Mouse (Mus musculus) frontal cortex, adult 2 months (tissue): Measurements from ENCODE around the gene Pecam1. TPM values are rescaled to one million over a fixed set of nuclear protein-coding genes. Genes with fewer than 3 reads are reported as not detected.
"Not testable (repeated sequence)": the region's sequence is repeated elsewhere in the genome, so short reads cannot be mapped to it uniquely, and the experiment has no call there.

ENCODE experiments used
- DNase-seq, 2 experiments: peaks; one replicate each; pipeline ENCODE4 v3.0.0; 2022; ENCODE audit warnings: low spot score in 1 of 2; ENCODE audit errors: extremely low spot score in 1 of 2
- polyA plus RNA-seq: library from polyadenylated mRNA; depleted of rRNA; stranded (reverse); fragments of >200 nt; gene quantifications from 2 replicates; pipeline ENCODE4 v1.2.3, GENCODE M21; 2012

Gene Pecam1
- polyA plus RNA-seq, 1 experiment = 20.1 TPM

DNA sequence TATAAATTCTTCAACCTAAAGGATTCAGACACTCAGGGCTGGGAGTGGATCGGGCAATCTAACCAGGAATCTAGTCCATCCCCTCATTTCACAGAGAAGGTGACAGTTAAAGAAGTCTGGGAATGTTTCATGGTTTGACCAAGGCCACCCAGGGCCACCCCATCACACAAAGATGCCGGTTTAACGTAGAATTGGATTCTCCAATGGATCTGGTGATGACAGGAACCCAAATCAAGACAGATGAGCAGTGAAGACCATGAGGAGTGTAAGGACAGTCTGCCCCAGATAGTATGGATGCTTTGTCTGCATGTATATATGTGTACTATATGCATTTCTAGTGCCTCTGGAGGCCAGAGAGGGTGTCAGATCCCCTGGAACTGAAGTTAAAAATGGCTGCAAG lies 80.2 kb downstream of the Pecam1 start:
- no peak for DNase-seq

DNA sequence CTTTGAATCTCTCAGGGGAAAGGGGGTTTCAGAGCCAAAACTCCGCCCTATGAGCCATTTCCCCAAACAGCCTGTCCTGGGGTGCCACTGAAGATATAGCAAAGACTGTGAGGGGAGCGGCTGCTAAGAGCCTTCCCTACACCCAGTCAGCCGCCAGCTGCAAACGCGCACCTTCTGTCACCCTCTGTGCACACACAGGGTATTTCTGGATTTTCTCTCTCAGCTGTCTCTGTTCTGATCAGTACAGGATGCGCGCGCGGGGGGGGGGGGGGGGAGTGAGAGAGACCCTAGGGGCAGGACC lies 80.6 kb downstream of the Pecam1 start:
- no peak for DNase-seq

DNA sequence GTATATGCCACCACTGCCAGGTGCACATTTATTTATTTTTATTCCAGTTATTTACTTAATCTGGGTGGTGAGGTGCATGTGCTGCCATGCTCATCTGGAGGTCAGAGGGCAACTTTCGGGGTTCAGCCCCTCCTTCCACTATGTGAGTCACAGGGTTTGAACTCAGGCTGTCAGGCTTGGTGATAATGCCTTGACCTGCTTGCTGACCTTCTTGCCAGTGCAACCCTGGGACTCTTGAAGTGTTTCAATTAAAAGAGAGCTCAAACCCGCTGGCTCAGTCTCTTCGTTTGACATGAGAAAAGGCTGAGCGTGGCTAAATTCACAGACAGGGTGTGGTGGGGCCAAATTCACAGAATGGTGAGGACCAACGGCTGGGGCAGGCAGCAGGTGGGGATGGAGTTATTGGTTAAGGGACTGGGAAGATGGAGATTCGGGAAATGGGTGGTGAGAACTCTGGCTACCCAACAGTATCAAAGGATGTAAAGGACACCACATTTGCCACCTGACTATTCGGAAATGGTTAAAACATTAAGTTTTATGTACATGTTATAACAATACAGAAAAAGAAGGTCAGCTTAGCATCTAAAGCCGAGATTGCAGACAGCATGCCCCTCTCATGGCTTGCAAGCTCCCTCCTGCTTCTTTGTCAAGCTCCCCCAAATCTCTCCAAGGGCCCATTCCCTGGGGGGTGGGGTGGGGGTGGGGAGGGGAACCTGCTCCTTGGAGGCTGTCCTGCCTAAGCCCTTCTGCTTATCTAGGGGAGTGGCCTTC lies 81.1 kb downstream of the Pecam1 start:
- no peak for DNase-seq

DNA sequence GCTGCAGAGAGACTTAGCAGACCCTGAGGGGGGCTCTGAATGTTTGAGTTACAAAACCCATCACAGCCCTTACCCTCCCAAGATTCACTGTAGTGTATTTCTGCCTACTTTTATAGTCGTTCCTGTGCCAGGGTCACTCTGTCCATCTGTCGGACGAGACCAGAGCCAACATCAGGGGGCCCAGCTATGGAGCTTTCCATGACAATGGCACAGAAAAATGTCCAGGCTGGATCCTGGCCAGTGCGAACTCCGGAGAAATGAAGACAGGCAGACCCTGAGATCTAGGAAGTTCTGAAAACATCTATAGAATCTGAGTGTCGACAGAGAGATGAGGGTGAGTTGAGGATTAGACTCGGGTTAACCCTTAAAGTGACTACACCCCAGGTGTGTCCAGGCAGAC lies 82.1 kb downstream of the Pecam1 start:
- no peak for DNase-seq

DNA sequence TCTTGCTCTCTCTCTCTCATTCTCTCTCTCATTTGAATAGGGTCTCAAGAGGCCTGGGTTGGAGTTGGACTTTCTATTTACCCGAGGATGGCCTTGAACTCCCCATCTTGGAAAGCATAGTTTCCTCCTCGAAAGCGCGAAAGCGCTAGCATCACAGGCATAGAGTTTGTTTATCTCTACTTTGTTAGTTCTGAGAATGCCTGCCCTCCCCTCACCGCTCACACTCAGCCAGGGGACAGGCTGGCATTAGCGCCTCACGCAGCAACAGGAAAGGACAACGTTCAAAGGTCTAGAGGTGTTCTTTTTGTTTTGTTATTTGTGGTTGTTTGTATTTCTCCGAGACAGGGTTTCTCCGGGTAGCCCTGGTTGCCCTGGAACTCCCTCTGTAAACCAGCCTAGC lies 82.6 kb downstream of the Pecam1 start:
- no peak for DNase-seq

DNA sequence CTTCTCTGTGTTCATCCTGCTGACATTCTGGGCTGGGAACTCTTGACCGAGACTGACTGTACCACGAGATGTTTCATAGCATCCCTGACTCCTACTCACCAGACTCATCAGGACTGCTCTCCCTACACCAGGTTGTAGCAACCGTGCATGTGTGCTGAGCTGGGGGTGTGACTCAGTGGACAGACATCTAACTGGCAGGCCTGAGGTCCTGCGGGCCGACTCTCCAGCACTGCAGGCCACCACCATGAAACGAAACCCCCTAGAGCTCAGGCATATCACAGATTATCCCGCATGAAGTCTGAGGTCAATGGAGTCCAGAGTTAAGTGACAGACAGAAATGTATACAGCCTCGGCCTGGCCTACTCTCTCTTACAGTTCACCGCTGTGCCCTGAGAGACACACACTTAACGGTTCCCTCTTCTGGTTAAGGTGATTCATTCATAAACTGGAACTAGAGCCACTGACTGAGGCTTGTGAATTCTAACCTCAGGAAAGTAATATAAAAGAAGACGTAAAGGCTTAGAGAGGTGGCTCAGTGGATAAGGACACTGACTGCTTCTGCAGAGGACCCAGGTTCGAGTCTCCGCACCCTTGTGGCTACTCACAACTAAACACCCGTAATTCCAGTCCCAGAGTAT lies 83.8 kb downstream of the Pecam1 start:
- DNase-seq = no peak

DNA sequence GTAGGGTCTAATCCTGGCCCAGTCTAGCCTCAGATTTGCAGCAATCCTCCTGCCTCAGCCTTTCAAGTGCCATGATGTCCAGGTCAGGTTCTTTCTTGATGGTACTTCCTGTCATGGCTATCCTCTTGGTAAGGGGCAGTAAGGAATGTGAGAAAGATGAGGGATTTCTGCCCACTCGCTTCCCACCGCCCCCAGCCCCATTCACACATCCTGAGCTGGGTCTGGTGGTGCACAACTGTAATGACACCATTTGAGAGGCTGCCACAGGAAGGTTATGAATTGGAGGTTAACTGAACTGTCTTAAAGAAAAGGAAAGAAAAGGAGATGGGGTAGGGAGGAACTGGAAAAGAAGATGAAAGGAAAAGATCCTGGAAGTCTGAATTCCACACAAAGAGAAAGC lies 84.6 kb downstream of the Pecam1 start:
- DNase-seq = no peak

DNA sequence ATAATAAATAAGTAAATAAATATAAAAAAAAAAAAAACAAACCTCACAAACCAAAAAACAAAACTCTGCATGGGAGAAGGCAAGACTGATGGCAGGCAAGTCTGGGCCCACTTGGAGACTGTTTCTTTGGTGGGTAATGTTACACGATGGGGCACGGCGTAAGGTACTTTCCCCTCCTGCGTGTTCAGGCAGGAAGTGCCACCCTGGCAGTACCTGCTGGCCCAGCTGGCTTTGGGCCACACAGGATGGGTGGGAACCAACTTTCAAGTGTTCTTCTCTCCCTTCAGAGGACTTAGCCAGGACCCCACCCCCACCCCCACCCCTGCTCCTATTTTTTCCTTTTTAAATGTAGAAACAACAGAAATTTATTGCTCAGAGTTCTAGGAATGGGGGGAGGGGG lies 85.1 kb downstream of the Pecam1 start:
- DNase-seq = no peak

DNA sequence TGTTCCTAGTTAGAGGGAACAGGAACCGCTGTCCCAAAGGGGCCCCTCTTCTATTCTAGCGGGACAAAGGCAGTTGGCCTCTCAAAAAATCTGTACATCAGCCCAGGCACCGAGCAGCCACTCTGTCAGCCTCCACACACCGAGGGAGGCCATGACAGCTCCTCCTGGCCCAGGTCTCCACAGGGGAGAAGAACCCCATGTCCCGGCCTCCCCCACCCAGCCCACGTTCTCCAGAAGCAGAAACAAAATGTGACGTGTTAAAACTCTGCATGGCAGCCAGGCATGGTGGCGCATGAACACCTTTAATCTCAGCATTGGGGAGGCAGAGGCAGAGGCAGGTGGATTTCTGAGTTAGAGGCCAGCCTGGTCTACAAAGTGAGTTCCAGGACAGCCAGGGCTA lies 85.7 kb downstream of the Pecam1 start:
- no peak for DNase-seq

DNA sequence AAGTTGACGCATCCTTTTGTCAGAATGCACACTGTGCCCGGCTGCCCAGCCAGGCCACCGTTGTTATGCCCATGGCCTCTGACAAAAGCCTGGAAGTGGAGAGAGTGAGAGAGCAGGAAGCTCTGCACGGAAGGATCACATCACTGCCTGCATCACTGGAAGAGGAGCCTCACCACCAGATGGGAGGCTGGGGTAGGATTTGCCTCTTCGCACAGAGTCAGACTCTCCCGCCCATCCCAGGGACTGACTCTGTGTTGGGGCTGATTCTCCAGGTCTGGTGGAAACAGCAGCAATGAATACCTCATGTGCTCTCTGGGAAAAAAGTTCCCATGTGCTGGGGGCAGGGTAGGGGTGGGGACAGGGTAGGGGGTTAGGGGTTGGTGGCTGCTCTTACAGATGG lies 86.6 kb downstream of the Pecam1 start:
- peak in 1 of 2 experiments; percentile 39 for DNase-seq

DNA sequence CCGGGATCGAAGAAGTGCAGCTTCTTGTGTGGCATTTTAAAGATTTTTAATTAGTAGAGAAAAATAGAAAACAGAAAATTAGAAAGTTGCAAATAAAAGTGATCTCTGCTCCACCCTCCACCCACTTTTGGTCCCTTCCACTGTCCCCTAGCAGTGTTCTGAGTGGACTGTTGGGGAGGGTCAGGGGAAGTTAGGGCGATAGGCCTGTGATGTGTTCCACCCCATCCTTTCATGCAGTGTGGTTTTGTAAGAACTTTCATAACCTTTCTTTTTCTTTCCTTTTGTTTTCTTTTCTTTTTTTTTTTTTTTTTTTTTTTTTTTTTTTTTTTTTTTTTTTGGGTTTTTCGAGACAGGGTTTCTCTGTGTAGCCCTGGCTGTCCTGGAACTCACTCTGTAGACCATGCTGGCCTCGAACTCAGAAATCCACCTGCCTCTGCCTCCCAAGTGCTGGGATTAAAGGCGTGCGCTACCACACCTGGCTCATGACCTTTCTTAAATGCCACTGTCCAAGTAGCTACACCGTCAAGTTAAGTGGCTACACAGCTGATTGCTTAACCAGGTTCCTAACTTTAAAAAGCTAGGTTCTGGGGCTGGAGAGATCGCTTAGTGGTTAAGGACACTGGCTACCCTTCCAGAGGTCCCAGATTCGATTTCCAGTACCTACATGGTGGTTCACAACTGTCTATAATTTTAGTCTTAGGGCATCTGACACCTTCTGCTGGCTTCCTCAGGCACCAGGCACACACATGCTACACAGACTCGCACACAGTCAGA lies 87.6 kb downstream of the Pecam1 start:
- no peak for DNase-seq

DNA sequence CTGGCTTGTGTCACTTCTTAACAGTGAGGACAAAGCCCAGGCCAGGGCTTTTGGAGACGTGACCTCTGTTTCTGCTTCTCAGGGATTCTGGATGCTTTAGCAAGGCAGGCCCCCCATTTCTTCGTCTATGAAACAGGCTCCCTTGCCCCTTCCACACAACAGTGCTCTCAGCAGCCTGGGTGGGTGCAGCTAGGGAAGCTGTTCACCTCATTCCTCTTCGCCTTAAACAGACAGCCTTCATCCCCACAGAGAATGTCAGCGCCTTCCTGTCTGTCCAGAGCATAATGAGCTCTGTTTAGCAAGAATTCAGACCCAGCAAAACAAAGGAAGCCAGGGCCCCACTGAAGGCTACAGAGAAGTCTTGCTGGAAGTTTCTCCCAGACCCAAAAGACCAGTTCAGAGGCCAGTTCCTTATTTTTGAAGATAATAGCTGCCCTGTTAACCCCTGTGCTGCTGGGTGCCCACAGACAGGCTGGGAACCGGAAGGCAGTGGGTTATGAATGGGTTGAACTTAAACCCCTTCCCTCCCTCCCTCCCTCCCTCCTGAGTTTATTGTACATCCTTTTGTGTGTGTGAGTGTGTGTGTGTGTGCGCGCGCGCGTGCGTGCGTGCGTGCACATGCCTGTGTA lies 89.9 kb downstream of the Pecam1 start:
- no peak for DNase-seq

DNA sequence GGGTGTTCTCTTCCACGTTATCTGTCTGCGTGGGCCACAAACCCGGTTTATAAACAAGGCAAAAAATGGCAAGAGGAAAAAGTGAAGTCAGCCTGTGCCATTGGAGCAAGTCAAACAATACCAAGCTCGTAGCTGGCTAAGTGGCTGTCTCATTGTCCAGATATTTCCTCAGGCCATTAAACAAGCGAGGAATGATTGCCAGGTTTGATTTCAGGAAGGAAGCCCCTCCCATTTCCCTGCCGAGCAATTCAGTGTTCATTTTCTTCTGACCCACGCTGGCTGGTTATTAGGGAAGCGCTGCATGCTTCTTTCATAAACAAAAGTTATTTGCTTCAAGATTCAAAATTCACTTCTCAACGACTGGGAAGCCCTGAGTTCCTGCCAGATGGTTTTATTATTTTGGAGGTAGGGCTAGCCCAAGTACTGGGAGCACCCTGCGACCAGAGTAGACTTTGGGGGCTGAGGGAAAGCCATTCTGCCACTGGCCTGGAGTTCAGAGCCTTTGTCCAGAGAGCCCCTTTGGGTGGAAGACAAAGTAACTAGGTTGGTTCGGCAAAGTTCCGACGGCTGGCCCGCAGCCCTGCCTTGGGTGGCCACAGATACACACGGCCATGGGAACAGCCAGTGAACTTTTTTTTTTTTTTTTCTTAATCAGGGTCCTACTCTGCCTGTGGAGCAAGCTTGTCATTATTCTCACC lies 90.7 kb downstream of the Pecam1 start:
- no peak for DNase-seq

DNA sequence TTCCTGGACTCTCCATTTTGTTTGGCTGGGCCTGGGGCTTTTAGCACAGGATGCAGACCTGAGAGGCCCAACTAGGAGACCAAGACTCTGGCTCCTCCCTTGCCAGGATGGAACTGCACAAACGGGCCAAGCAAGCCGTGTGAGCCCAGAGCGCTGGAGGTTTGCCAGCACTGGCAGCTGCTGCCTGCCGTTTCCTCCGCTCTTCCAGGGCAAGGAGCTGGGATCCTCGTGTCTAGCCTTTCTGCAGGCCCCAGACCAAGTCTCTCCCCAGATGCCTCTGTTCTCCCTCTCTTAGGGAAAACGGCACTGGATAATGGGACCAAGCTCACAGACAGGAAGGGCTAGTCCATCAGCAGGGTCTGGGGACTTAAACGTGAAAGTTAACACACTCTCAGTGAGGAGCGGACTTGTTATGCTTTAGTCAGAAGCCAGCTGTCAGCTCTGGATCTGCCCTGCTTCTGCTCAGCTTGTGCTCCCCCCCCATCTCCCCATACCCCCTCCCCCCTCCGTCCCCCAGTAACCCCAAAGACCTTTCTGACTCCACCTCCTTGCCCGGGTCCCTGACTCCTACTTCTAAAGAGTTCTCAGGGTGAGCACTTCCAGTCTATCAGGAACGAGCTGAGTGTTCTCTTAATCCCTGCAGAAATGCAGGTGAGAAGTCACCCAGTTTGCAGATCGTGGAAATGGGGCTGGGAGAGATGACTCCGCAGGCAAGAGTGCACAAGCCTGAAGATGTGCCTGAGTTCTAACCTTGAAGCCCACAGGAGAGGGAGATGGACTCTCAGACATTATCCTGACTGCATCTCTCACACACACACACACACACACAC lies 92.2 kb downstream of the Pecam1 start:
- DNase-seq = peak; percentile 51 to 75

DNA sequence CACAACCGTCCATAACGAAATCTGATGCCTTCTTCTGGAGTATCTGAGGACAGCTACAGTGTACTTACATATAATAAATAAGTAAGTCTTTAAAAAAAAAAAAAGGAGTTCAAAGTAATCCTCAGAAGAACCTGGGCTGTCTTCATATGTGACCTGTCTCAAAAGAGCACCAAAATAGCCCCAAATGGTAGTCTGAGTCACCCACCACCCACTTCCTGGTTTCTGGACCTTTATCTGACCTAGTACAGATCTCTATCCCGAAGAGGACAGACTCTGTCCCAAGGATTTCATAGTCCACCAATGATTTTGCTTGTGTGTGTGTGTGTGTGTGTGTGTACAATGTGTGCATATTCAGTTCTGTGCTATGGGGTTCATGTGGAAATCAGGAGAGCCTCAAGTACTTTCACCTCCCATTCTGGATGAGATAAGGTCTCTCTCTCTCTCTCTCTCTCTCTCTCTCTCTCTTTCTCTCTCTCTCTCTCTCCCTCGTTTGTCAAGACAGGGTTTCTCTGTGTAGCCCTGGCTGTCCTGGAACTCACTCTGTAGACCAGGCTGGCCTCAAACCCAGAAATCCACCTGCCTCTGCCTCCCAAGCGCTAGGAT lies 93.4 kb downstream of the Pecam1 start:
- DNase-seq = not testable (repeated sequence)

DNA sequence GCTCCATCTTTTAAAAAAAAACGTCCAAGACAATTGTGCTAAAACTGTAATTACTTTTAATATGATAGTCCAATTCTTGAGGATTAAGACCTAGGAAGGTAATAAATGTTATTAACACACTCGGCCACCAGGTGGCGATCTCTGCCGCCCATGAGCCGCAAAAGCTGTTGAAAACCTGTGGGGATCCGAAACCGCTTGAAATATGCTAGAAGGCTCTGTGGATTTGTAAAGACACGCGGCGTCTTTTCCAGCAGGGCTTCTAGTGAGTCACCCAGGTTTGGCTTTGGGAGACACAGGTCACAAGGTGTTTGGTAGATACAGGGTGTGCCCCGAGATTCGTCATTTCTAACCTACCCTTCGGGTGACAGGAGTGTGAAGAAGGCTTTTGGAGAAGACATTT lies 102.1 kb downstream of the Pecam1 start:
- DNase-seq = peak in 1 of 2 experiments; percentile 88

DNA sequence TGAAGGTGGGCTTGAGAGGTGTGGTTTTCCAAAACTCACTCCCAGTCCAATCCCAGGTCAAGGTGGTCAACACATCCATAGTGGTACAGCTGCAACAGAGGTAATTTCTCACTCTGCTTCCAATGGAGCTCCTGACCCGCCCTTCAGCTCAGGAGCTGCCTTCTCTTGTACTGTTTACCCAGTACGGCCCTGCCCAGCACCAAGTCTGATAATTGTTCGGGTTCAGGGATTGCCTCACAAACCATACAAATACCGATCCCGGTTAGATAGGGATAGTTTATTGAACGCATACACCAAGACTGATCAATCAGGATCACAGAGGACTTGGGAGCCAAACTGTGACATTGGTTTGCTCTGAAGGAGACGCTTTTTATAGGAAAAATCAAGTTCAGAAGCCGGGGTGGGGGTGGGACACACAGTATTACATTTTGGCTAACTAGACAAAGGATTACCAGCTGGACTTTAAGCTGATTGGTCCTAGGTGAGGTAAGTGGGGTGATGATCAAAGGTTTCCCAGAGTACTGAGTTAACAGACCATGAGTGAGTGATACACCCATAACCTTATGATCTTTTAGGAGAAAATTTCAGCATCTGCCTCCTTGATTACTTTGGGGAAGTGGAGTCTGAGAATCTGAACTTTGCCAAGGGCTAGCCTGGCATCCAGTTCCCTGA lies 107.3 kb downstream of the Pecam1 start:
- DNase-seq = no peak

DNA sequence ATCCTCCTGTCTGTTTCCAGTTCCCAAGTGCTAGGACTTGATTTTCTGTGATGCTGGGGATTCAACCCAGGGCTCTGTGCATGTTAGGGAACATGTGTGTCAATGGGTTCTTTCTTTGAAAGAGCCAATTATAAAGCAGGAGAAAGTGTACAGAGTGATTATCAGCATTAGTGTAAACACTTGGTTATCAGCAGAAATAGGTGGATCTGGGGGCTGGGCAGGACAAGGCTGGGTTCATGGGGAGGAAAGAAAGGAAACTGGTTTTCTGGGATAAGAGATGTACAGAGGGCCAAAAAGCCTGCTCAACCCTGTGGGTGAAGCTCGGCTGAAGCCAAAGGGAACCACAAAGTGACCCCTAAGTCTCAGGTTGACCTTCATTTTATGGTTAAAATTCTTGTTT lies 108.8 kb downstream of the Pecam1 start:
- DNase-seq = no peak

DNA sequence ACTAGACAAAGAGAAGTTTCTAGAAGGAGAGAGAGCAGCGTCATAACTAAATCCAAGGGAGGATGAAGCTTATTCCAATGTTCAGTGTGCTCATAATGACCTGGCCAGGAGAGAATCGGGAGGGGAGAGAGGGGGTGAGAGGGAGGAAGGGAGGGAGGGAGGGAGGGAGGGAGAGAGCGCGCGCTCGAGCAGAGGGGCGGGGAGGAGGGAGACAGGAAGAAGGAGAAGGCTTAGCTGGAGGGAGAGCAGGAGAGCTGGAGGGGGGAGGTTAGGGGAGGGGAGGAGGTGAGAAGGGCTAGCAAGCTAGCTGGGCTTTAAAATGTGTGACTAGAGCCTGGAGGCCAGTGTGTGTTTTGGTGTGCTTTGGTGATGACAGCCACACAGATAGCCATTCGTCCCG lies 110.4 kb downstream of the Pecam1 start:
- no peak for DNase-seq
